Mouse (Mus musculus) spleen, postnatal 10 days (tissue): Measurements from ENCODE around the gene Slc46a2.

Experiments
- DNase-seq, 2 experiments: peaks; one replicate each; pipeline ENCODE4 v3.0.0; 2021 to 2022; ENCODE audit warnings: low spot score in 2 of 2

The Slc46a2 gene

GRCm38 (mm10) chr4:59891723-59892416 is 23.0 kb downstream of the Slc46a2 start:
- no peak for DNase-seq

DNA sequence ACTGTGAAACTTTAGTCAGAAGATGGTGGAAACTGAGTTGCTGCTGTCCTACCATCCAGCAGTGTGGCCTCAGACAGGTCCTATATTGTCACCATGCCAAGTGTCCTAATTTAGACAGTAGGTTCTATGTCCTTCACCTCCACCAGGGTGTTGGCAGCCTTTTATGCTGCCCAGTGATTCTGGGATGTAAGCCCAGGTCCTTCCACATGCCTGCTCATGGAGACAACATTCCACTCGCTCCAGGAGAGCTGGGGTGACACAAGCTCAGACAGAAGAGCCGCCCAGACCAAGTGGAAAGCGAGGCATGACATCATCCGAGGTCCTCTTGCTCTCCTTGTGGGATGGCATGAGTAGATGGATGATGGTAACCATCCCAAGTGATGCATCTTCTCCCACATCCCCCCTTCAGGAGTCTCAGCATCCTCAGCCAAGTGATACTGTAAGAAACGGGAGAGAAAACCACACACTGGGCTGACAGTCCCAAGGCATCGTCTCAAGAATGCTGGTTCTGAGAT is 24.7 kb downstream of the Slc46a2 start:
- no peak for DNase-seq

DNA sequence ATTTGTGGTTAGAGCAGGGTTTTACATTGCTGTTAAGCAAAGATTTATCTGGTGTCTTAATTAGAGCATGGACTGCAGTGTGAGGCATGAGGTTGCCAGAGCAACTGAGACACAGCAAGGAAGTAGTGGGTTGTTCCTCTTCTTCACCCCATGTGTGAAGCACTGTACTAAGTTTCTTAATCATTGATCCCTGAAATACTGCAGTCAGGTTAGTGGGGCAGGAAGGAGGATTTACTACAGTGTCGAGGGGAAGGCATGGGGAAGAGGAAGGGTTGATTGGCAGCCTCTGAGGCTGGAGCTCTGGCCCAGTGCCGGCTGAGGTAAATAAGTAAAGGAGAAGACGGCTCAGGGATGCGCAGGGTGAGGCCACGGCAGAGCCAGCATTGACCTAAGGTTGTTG is 26.8 kb downstream of the Slc46a2 start:
- DNase-seq, result no peak

DNA sequence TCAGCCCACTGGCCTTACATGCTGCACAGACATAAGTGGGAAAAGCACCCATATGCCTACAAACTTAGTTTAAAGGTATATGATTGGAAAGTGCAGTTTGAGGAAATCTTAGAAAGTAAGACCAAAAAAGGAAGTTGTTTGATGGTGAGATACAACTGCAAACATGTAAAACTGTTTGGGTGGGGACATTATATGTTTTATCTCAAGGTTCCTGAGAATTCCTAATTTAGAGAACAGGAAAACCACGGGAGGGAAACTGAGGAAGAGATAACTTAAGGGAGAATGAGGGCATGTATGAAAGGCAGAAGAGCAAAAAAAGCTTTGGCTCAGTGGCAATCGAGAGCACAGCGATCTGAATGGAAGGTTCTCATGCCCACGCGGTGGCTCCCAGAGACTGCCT is 27.8 kb downstream of the Slc46a2 start:
- no peak for DNase-seq

DNA sequence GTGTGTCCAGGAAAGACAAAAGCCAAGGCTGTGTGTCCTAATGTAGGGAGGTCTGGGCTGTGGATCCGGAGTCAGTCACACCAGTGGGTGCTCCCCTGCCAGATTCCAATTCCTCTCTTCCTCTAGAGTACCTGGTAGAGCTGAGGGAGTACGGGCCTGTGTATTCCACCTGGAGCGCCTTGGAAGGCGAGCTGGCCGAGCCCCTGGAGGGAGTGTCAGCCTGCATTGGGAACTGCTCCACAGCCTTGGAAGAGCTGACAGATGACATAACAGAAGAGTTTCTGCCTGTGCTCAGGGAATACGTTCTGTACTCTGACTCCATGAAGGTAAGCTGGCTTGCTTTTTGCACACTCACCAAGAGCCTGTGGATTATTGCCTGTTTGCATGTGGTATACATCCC is 28.6 kb downstream of the Slc46a2 start:
- DNase-seq, result no peak

GRCm38 (mm10) chr4:59884136-59884696 is 30.6 kb downstream of the Slc46a2 start:
- DNase-seq, result no peak

- DNase-seq, result no peak
Measured at GRCm38 (mm10) chr4:59881210-59881609, 33.6 kb downstream of the Slc46a2 start.

DNA sequence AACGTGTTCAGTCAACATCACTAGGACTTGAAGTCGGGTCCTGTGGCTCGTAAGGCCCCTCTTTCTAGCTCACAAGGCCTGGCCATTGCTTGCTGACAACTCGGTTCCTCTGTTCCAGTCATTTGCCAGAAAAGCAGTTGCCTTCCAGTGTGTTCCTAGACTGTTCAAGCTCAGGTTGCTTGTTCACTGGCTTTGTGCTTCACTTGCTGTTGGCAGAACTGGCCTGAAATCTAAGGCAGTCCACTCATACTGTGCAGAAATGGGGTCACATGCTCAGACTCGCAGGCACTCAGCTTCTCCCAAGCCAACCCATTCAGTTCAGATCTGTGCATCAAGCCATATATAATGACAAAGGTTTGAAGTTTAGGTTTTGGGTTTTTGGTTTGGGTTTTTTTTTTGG is 34.1 kb downstream of the Slc46a2 start:
- DNase-seq, result no peak

GRCm38 (mm10) chr4:59879444-59879843 is 35.4 kb downstream of the Slc46a2 start:
- no peak for DNase-seq

GRCm38 (mm10) chr4:59878595-59878994 is 36.3 kb downstream of the Slc46a2 start:
- no peak for DNase-seq

GRCm38 (mm10) chr4:59877025-59877424 is 37.8 kb downstream of the Slc46a2 start:
- no peak for DNase-seq

- DNase-seq, result no peak
Measured at GRCm38 (mm10) chr4:59876570-59876969, 38.3 kb downstream of the Slc46a2 start.

DNA sequence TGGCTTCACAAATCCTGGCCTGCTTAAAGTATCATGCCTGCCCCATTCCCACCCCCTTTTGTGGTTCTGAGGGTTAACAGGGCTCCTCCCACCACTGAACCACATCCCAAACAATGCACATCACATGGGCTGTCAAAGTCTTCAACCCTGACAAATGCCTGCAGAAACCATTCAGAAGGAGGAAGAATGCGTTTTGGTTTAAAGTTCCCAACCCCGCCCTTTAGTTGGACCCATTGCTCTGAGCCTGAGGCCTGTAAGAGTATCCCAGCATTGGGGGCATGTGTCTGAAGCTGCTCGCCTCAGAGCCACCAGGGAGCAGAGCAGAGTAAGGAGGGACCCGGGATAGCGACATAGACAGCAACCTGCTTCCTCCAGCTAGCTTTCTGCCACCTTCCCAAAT is 41.0 kb downstream of the Slc46a2 start:
- DNase-seq, result no peak

GRCm38 (mm10) chr4:59873240-59873639 is 41.6 kb downstream of the Slc46a2 start:
- no peak for DNase-seq

DNA sequence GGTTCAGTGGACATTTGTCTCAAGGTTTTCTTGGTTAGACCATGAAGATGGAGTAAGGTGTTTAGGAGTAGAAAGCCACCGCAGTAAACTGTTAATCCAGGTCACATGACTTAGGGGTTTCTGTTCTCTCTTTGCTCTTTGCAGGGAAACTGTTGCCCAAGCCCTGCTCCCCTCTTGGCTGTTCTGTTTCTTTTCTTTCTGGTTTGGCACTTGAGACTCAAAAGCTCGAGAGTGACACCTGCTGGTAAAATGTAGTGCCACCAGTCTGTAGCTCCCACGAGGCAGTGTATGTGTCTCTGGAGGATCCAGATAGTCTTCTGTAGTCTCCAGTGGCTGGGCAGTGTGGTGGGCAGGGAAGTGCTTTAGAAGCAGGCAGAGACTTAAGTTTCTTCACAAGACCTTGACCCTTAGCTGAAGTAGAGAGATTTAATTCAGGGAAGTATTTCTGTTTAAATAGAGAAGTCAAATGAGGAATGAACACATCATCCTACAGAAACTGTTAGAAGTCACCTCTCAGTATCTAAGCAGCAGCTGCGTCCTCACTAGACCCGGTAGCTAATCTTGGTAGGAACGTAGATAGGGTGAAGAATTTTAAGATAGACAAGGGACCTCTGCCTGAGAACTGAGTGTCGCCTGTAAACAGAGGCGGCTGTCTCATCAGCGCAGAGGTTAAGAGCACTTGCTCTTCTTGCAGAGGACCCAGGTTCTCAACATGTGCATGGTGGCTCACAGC is 43.8 kb downstream of the Slc46a2 start:
- peak; percentile 55 to 78 for DNase-seq

DNA sequence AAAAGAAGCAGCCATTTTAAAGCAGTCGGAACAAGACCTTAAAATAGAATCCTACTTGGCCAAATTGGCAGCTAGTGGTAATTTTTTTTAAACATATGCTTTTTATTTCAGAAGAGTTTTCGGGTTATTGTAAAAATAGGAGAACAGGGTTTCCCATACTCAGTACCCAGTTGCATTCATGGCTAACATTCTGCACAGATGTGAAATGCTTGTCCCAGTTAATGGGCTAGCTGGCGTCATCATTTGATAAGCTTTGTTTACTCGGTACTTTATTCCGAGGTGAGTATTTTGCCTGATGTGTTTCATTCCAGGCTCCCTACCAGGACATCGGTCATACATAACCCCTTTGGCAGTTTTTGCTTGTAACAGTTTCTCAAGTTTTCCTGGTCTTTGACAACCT is 44.4 kb downstream of the Slc46a2 start:
- no peak for DNase-seq

DNA sequence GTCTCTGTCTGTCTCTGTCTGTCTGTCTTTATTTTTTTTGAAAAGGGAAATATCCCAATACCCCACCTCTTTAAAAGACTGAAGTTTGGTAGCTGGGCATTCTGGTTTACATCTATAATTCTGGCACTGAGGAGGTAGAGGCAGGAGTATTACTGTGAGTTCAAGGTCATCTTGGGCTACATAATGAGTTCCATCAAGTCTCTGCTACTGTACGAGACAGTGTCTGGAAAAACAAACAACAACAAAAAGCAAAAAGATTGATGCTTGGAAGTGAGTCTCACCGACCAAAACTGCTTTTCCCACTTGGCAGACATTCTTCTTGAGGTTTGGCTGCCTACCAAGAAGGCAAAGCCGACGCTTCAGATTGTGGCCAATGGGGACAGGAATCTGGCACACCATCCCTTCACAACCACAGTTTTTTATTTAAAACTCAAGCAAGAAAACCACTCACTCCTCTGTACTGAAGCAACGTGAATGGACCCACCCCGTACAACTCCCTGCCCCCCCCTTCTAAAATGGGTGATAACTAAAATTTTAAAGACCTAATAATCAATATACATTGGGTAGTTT is 45.3 kb downstream of the Slc46a2 start:
- DNase-seq, result no peak

GRCm38 (mm10) chr4:59868086-59868485 is 46.8 kb downstream of the Slc46a2 start:
- no peak for DNase-seq

GRCm38 (mm10) chr4:59863869-59864268 is 51.0 kb downstream of the Slc46a2 start:
- peak in 1 of 2 experiments; percentile 26 for DNase-seq

GRCm38 (mm10) chr4:59862335-59862734 is 52.5 kb downstream of the Slc46a2 start:
- no peak for DNase-seq

- DNase-seq, result no peak
Measured at GRCm38 (mm10) chr4:59861871-59862270, 53.0 kb downstream of the Slc46a2 start.

DNA sequence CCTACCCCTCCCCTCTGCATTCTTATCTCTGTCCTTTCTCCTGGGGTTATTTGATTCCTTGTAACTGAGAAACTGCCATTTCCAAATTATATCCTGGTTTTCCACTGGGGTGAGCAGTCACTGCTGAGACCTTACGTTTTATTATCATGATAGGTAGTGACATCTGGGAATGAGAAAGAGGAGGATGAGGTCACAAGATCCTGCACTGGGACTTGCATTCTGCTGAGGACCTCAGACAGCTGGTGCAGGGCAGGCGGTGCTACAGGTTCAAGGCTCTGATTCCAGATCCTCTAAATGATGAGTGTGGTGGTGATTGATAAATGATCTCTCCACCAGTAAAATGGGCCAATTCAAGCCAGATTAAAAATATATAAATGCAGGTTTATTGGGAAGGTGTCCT is 54.4 kb downstream of the Slc46a2 start:
- no peak for DNase-seq
